Mouse (Mus musculus) heart, postnatal 0 days (tissue): Measurements from ENCODE around the gene Tpsb2. TPM values are rescaled to one million over a fixed set of nuclear protein-coding genes. Genes with fewer than 3 reads are reported as not detected.

Experiments
- ATAC-seq: fragments of 200-750 bp; cut with Nextera tagmentation; 2 replicates; pipeline ENCODE4 v1.8.0; 2017; ENCODE audit warnings: low read depth, moderate number of reproducible peaks, moderate library complexity; ENCODE audit not compliant: insufficient read depth
- DNase-seq: peaks from one replicate; pipeline ENCODE4 v3.0.0-alpha.2; 2016; ENCODE audit warnings: low spot score
- H3K27ac ChIP-seq: fragments of 300-500 bp; sonication (generic); 2 replicates; pipeline ENCODE4 v1.5.1; 2014; ENCODE audit warnings: low read depth, mild to moderate bottlenecking
- H3K27me3 ChIP-seq: fragments of 300-500 bp; sonication (generic); 2 replicates; pipeline ENCODE4 v1.6.1; 2014; ENCODE audit warnings: low read length, mixed read lengths; ENCODE audit not compliant: control insufficient read depth, insufficient read depth
- H3K36me3 ChIP-seq: fragments of 300-500 bp; sonication (generic); replicated peaks from 2 replicates; pipeline ENCODE4 v1.6.1; 2014; ENCODE audit warnings: low read length, mixed read lengths; ENCODE audit not compliant: control insufficient read depth, insufficient read depth
- H3K4me1 ChIP-seq: fragments of 300-500 bp; sonication (generic); 2 replicates; pipeline ENCODE4 v1.6.1; 2014; ENCODE audit warnings: antibody characterized with exemption; ENCODE audit not compliant: control insufficient read depth, insufficient read depth
- H3K4me2 ChIP-seq: fragments of 300-500 bp; sonication (generic); 2 replicates; pipeline ENCODE4 v1.6.1; 2014; ENCODE audit warnings: low read depth, mild to moderate bottlenecking, low read length, moderate library complexity
- H3K4me3 ChIP-seq: fragments of 300-500 bp; sonication (generic); 2 replicates; pipeline ENCODE4 v1.5.1; 2014; ENCODE audit warnings: low read depth, low read length
- H3K9ac ChIP-seq: fragments of 300-500 bp; sonication (generic); replicated peaks from 2 replicates; pipeline ENCODE4 v1.6.1; 2014; ENCODE audit warnings: low read depth, low read length, mixed read lengths
- H3K9me3 ChIP-seq: fragments of 300-500 bp; sonication (generic); replicated peaks from 2 replicates; pipeline ENCODE4 v1.6.1; 2016; ENCODE audit warnings: low read length; ENCODE audit not compliant: control insufficient read depth
- CTCF ChIP-seq: IDR thresholded peaks from 2 replicates; pipeline ENCODE4 v1.5.1; 2016; ENCODE audit warnings: antibody characterized with exemption, control low read depth, low read depth
- EP300 ChIP-seq: IDR thresholded peaks from 2 replicates; pipeline ENCODE4 v1.6.1; 2016; ENCODE audit warnings: antibody characterized with exemption, low read depth
- WGBS: fragments of 180-500 bp; shearing (Covaris S2); extraction: QIAGEN DNeasy Blood & Tissue Kit; methylation state at CpG from one replicate; pipeline ENCODE4 v1.1.7; 2014; 5-methylcytosine and 5-hydroxymethylcytosine counted together
- polyA plus RNA-seq: library from polyadenylated mRNA; unstranded; fragments of >200 nt; fragmentation: Nextera tagmentation; extraction: Ambion mirVana; gene quantifications from 2 replicates; pipeline ENCODE4 v1.2.1, GENCODE M21; 2015
- total RNA-seq: library from RNA; depleted of rRNA; stranded (reverse); fragments of >200 nt; gene quantifications from 2 replicates; pipeline ENCODE4 v1.2.3, GENCODE M21; 2014; ENCODE audit warnings: low replicate concordance

The Tpsb2 gene
- total and polyA plus RNA-seq, 2 experiments from 2014 or later = 26.2 to 28.1 TPM

DNA sequence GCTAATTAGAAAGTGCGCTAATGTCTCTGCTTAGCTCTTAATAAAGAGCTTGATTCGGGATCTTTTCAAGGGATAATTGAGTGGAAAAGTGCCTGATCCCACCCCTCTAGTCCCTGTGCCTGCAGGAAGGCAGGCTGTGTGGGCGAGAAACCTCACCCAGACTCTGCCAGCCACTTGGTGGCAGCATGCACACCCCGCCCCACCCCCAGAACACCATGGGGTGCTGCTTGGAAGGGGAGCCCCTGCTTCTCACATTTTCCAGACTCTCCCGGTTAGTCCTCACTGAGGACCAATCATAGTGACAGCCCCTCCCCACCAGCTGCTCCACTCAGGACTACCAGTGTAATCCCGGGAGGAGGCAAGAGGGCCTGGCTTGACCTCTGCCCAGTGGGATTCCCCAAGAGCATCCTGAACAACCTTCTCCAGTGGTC lies 39.9 kb downstream of the Tpsb2 start:
- no peaks in the 10 kb centered on the region for H3K27me3 ChIP-seq
- WGBS = 27% methylated on average over 6 of the region's 6 CpGs
- ATAC-seq = no peak
- H3K36me3 ChIP-seq = no peaks in the 10 kb centered on the region
- H3K4me1 ChIP-seq = peaks cover 31% of the 10 kb centered on the region
- no peak overlapping the region for H3K4me2 ChIP-seq
- no peak overlapping the region for H3K9ac ChIP-seq
- TF ChIP-seq CTCF (peak; percentile 38), EP300 (no peak)
- H3K4me3 ChIP-seq = no peak overlapping the region
- no peak for DNase-seq
- H3K9me3 ChIP-seq = no peaks in the 10 kb centered on the region
- H3K27ac ChIP-seq = no peak overlapping the region

DNA sequence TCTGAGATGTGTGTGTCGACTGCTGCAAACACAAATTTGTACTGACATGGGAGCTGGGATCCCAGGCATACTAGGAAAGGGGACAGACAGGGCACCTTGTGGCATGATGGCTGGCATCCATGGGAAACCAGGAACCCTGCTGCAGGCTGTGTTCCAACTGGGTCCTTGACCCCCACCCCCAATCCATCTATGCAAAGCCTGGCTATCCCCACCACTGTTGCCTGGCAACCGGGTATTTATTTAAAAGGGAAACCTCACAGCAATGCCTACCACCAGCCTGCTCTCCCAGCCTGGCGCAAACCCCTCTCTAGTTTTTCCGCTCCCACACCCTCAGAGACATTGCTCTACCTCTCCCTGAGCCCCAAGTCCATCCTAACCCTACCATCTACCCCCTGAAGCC lies 41.2 kb downstream of the Tpsb2 start:
- 0 out of 2 replicates have a peak overlapping the region, but pooled peaks have one; percentile 20 for H3K27ac ChIP-seq
- no peak overlapping the region for H3K4me2 ChIP-seq
- no peak overlapping the region for H3K9ac ChIP-seq
- TF ChIP-seq CTCF (no peak), EP300 (no peak)
- no peak for DNase-seq
- ATAC-seq = no peak
- peaks cover 31% of the 10 kb centered on the region for H3K4me1 ChIP-seq
- no peak overlapping the region for H3K4me3 ChIP-seq
- WGBS = 73% methylated on average over 4 of the region's 4 CpGs
- H3K36me3 ChIP-seq = no peaks in the 10 kb centered on the region
- no peaks in the 10 kb centered on the region for H3K27me3 ChIP-seq
- H3K9me3 ChIP-seq = no peaks in the 10 kb centered on the region

DNA sequence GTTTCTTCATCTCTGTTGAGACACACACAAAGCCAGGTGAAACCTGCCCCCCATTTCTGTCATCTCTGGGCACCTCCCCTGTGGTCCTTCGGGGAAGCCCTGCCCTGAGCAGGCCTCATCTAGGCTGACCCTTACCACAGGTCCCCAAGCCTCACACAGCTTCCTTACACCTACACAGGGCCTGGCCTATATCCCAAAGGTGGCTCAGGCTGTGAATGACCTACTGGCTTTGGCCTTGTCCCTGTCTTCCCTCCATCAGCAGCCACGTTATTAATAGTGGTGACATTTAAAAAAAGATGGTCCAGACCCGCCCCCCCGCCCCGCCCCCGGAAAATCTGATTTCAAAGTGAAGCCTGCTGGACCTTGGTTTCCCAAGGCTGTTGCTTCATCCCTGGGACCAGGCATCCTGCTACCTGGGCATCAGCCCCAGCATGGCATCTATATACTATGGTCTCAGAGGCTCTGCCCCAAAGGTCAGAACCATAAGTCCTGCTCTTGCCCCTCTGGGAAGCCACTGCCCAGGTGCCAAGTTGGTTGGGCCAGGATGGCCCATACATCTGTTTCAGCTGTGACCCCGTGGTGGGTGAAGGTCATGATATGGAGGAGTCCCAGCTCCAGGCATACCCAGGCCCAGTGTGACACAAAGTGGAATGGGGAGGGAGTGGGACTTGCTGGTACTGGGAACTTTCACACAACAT lies 42.3 kb downstream of the Tpsb2 start:
- no peaks in the 10 kb centered on the region for H3K9me3 ChIP-seq
- TF ChIP-seq EP300 (no peak), CTCF (no peak)
- H3K4me1 ChIP-seq = peaks cover 31% of the 10 kb centered on the region
- H3K27me3 ChIP-seq = no peaks in the 10 kb centered on the region
- ATAC-seq = no peak
- no peak overlapping the region for H3K9ac ChIP-seq
- 51% methylated on average over 7 of the region's 7 CpGs for WGBS
- no peak overlapping the region for H3K4me2 ChIP-seq
- H3K27ac ChIP-seq = no peak overlapping the region; the same call in 1 of the 2 replicates
- no peak overlapping the region for H3K4me3 ChIP-seq
- no peaks in the 10 kb centered on the region for H3K36me3 ChIP-seq
- no peak for DNase-seq

DNA sequence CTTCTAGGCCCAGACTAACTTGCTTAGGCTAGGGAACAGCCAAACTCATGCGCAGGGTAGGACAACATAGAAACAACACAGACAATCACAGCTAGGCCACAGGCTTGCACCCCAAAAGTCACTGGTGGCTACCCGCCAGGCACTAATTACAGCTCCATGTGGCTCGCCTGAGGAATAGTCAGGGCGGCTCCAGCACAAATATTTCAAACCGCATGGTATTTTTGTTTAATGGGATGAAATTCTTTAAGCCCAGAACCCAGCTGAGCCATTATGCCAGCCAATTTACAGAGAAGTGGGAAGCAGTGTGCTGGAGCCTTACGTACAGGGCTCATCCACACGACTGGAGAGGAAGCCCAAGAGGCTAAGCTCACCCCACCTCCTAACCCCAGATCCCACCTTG lies 43.5 kb downstream of the Tpsb2 start:
- no peak for ATAC-seq
- TF ChIP-seq CTCF (no peak), EP300 (no peak)
- Histone ChIP-seq H3K9me3 (no peaks in the 10 kb centered on the region), H3K4me2 (no peak overlapping the region), H3K27me3 (no peaks in the 10 kb centered on the region), H3K4me3 (no peak overlapping the region), H3K4me1 (peaks cover 39% of the 10 kb centered on the region), H3K27ac (peak overlapping the region; percentile 26), H3K36me3 (no peaks in the 10 kb centered on the region), H3K9ac (no peak overlapping the region)
- WGBS = 80% methylated on average over 7 of the region's 7 CpGs
- DNase-seq = no peak

- H3K4me2 ChIP-seq = no peak overlapping the region
- ATAC-seq (peak; percentile 56), DNase-seq (peak; percentile 63)
- peak overlapping the region; percentile 26 for H3K27ac ChIP-seq
- no peak for TF ChIP-seq CTCF
- no peak for TF ChIP-seq EP300
- 26% methylated on average over 6 of the region's 6 CpGs for WGBS
- H3K27me3 ChIP-seq = no peaks in the 10 kb centered on the region
- H3K36me3 ChIP-seq = no peaks in the 10 kb centered on the region
- H3K9ac ChIP-seq = no peak overlapping the region
- no peak overlapping the region for H3K4me3 ChIP-seq
- no peaks in the 10 kb centered on the region for H3K9me3 ChIP-seq
- H3K4me1 ChIP-seq = peaks cover 45% of the 10 kb centered on the region
Observed at GRCm38 (mm10) chr17:25410180-25410579, 44.1 kb downstream of the Tpsb2 start.

GRCm38 (mm10) chr17:25410786-25411185 lies 44.7 kb downstream of the Tpsb2 start:
- no peaks in the 10 kb centered on the region for H3K27me3 ChIP-seq
- ATAC-seq (no peak), DNase-seq (no peak)
- H3K4me2 ChIP-seq = no peak overlapping the region
- no peak overlapping the region for H3K4me3 ChIP-seq
- no peaks in the 10 kb centered on the region for H3K36me3 ChIP-seq
- WGBS = 25% methylated on average over 7 of the region's 7 CpGs
- H3K4me1 ChIP-seq = peaks cover 45% of the 10 kb centered on the region
- TF ChIP-seq CTCF = no peak
- no peak for TF ChIP-seq EP300
- H3K9me3 ChIP-seq = no peaks in the 10 kb centered on the region
- H3K9ac ChIP-seq = no peak overlapping the region
- peak overlapping the region; percentile 26 for H3K27ac ChIP-seq
